Mouse (Mus musculus) E14TG2a.4 (cell line): ENCODE measurements around the gene Zfp26.

Experiments used
- CTCF ChIP-seq: conservative IDR thresholded peaks from 2 replicates; pipeline ENCODE4 v1.5.1; 2014; ENCODE audit warnings: low read length
- NANOG ChIP-seq: IDR thresholded peaks from 2 replicates; pipeline ENCODE4 v1.6.1; 2014; ENCODE audit warnings: borderline replicate concordance, low read length, mixed read lengths

GRCm38 (mm10) chr9:20459377-20460317 is at the start of gene Zfp26:
- TF ChIP-seq CTCF (no peak), NANOG (no peak)
